Mouse (Mus musculus) hindbrain, postnatal 0 days (tissue): ENCODE measurements around the gene Nkd1. TPM values are rescaled to one million over a fixed set of nuclear protein-coding genes. Genes with fewer than 3 reads are reported as not detected.
A peak's percentile ranks its signal among the peaks of the same experiment; 100 is the strongest.

Source experiments
- ATAC-seq: fragments of 200-750 bp; cut with Nextera tagmentation; 2 replicates; pipeline ENCODE4 v1.8.0; 2017; ENCODE audit warnings: mild to moderate bottlenecking, moderate TSS enrichment, moderate library complexity
- DNase-seq: peaks from one replicate; pipeline ENCODE4 v3.0.0-alpha.2; 2015; ENCODE audit warnings: low spot score
- H3K27ac ChIP-seq: fragments of 300-500 bp; sonication (generic); 2 replicates; pipeline ENCODE4 v1.5.1; 2014; ENCODE audit warnings: mild to moderate bottlenecking
- H3K27me3 ChIP-seq: fragments of 300-500 bp; sonication (generic); 2 replicates; pipeline ENCODE4 v1.6.1; 2014; ENCODE audit warnings: low read length, mixed read lengths; ENCODE audit not compliant: insufficient read depth
- H3K36me3 ChIP-seq: fragments of 300-500 bp; sonication (generic); 2 replicates; pipeline ENCODE4 v1.6.1; 2014; ENCODE audit warnings: low read length, mixed read lengths; ENCODE audit not compliant: insufficient read depth
- H3K4me1 ChIP-seq: fragments of 300-500 bp; sonication (generic); 2 replicates; pipeline ENCODE4 v1.6.1; 2014; ENCODE audit warnings: antibody characterized with exemption, low read length, mixed read lengths; ENCODE audit not compliant: insufficient read depth
- H3K4me2 ChIP-seq: fragments of 300-500 bp; sonication (generic); 2 replicates; pipeline ENCODE4 v1.6.1; 2014; ENCODE audit warnings: low read depth, mild to moderate bottlenecking, low read length, moderate library complexity, mixed read lengths
- H3K4me3 ChIP-seq: fragments of 300-500 bp; sonication (generic); 2 replicates; pipeline ENCODE4 v1.5.1; 2014; ENCODE audit warnings: low read length
- H3K9ac ChIP-seq: fragments of 300-500 bp; sonication (generic); replicated peaks from 2 replicates; pipeline ENCODE4 v1.6.1; 2014; ENCODE audit warnings: mild to moderate bottlenecking, low read length, moderate library complexity, mixed read lengths
- H3K9me3 ChIP-seq: fragments of 300-500 bp; sonication (generic); 2 replicates; pipeline ENCODE4 v1.6.1; 2016; ENCODE audit warnings: low read length, mixed read lengths
- CTCF ChIP-seq: IDR thresholded peaks from 2 replicates; pipeline ENCODE4 v1.5.1; 2016; ENCODE audit warnings: antibody characterized with exemption, control low read depth, low read depth
- WGBS: fragments of 180-500 bp; shearing (Covaris S2); extraction: QIAGEN DNeasy Blood & Tissue Kit; methylation state at CpG from one replicate; pipeline ENCODE4 v1.1.7; 2014; 5-methylcytosine and 5-hydroxymethylcytosine counted together
- polyA plus RNA-seq: library from polyadenylated mRNA; unstranded; fragments of >200 nt; fragmentation: Nextera tagmentation; extraction: Ambion mirVana; gene quantifications from 2 replicates; pipeline ENCODE4 v1.2.1, GENCODE M21; 2015
- total RNA-seq: library from RNA; depleted of rRNA; stranded (reverse); fragments of >200 nt; gene quantifications from 2 replicates; pipeline ENCODE4 v1.2.3, GENCODE M21; 2014

The Nkd1 gene
- total and polyA plus RNA-seq, 2 experiments from 2014 or later: 51.1 to 53.9 TPM

DNA sequence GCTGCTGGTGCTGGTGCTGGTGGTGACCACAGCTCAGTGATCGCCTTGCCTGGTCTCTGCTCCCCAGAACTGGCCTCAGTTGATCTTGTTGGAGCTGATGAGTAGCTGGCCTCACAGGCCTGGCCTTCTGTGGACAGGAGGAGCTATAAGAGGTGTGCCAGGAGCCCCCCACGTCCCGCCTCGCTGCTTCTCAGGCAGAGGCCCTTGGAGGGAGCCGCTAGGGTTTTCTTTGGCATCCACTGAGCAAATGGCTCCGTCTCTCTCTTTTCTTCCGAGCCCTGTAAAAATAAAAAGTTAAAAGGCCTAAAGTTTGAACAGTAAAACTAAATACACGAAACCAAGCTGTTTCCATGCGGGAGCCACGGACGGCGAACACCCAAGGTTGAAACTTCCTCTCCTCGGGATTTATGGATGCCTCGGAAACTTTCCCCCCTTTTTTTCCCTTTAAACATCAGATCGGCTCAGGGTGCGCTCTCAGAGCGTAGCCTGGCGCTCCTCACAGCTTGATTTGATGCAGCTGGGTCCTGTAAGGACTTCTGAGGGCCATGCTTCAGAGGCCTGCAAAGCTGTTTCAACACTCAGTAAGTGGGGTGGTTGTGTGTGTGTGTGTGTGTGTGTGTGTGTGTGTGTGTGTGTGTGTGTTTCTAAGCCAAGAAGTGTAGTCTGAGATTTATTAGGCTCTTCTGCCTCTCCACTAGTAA, 25.0 kb downstream of the Nkd1 start:
- no peak overlapping the region for H3K4me2 ChIP-seq
- DNase-seq (no peak), ATAC-seq (no peak)
- no peaks in the 10 kb centered on the region for H3K4me1 ChIP-seq
- H3K27me3 ChIP-seq: no peaks in the 10 kb centered on the region
- H3K36me3 ChIP-seq: no peaks in the 10 kb centered on the region
- WGBS: 69% methylated on average over 18 of the region's 18 CpGs
- no peak overlapping the region for H3K9ac ChIP-seq
- H3K9me3 ChIP-seq: no peaks in the 10 kb centered on the region
- no peak for TF ChIP-seq CTCF
- no peak overlapping the region for H3K27ac ChIP-seq
- H3K4me3 ChIP-seq: no peak overlapping the region

DNA sequence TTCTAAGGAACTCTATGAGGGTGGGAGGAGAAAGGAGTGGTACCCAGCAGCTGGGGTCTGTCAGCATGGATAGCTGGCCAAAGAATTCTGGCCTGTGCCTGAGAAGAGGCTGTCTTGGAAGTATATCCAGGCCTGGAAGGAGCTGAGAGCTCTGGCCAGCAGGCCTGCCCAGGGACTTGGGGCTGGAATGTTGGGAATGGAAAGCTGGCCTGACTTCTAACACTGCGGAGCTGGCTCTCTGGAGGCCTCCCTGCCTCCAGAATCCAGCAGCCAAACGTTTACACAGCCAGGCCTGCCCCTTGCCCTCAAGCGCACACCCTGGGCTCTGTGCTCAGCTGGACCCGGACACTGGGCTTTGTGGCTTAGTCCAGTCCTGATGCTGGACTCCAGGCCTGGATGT, 34.5 kb downstream of the Nkd1 start:
- Histone ChIP-seq H3K4me3 (no peak overlapping the region), H3K4me1 (0 out of 2 replicates have a peak, but pooled peaks cover 6% of the 10 kb centered on the region), H3K9ac (no peak overlapping the region), H3K36me3 (no peaks in the 10 kb centered on the region), H3K27ac (no peak overlapping the region), H3K9me3 (no peaks in the 10 kb centered on the region), H3K27me3 (no peaks in the 10 kb centered on the region), H3K4me2 (no peak overlapping the region)
- WGBS: 58% methylated on average over 4 of the region's 4 CpGs
- TF ChIP-seq CTCF: no peak
- ATAC-seq: peak; percentile 46
- DNase-seq: no peak

DNA sequence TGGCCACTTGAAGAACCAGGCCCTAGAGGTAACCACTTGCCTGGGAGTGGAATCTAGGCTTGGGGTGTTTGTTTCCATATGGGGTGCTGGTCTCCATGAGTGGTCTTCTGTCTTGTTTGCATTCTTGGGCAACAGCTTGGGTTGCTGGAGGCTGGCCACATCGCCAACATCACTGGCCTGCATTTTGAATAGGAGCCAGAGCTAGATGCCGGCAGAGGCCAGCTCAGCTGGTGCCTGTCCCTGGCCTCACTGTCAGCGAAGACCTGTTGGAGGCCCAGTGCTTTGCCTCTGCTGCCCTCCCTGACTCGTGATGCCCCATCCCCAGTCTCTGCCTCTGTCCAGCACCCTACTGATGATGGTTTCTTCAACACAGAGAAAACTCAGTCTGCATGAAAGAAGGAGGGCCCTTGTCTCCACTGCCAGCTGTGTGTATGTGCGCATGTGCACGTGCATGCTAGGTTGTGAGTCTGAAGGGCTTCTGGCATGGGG, 38.9 kb downstream of the Nkd1 start:
- no peak overlapping the region for H3K4me3 ChIP-seq
- H3K9me3 ChIP-seq: no peaks in the 10 kb centered on the region
- H3K4me2 ChIP-seq: no peak overlapping the region
- H3K4me1 ChIP-seq: 0 out of 2 replicates have a peak, but pooled peaks cover 9% of the 10 kb centered on the region
- DNase-seq (peak; percentile 39), ATAC-seq (no peak)
- 62% methylated on average over 6 of the region's 6 CpGs for WGBS
- no peak overlapping the region for H3K27ac ChIP-seq
- no peak overlapping the region for H3K9ac ChIP-seq
- no peaks in the 10 kb centered on the region for H3K27me3 ChIP-seq
- no peaks in the 10 kb centered on the region for H3K36me3 ChIP-seq
- TF ChIP-seq CTCF: no peak

DNA sequence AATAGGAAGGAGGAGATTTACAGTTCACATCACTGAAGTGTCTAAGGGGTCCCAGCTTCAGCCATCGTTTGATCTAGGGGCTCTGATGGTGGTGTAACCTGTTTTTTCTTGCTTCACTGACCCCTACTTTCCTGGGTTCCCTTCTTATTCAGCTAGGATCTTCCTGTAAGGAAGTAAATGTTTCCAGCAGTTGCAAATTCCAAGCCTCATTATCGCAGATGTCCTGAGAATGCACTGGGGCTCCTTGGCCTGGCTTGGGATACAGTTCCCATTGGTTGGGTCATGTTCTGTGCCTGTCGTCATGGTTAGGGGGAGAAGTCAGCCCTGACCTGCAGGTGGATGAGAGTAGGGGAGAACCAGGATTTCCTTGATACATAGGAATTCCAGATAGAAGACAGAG, 40.2 kb downstream of the Nkd1 start:
- no peak for TF ChIP-seq CTCF
- Histone ChIP-seq H3K27ac (no peak overlapping the region), H3K36me3 (no peaks in the 10 kb centered on the region), H3K4me2 (no peak overlapping the region), H3K9me3 (no peaks in the 10 kb centered on the region), H3K4me1 (peaks cover 14% of the 10 kb centered on the region), H3K9ac (no peak overlapping the region), H3K27me3 (no peaks in the 10 kb centered on the region), H3K4me3 (no peak overlapping the region)
- DNase-seq (no peak), ATAC-seq (no peak)
- WGBS: 68% methylated on average over 3 of the region's 3 CpGs

DNA sequence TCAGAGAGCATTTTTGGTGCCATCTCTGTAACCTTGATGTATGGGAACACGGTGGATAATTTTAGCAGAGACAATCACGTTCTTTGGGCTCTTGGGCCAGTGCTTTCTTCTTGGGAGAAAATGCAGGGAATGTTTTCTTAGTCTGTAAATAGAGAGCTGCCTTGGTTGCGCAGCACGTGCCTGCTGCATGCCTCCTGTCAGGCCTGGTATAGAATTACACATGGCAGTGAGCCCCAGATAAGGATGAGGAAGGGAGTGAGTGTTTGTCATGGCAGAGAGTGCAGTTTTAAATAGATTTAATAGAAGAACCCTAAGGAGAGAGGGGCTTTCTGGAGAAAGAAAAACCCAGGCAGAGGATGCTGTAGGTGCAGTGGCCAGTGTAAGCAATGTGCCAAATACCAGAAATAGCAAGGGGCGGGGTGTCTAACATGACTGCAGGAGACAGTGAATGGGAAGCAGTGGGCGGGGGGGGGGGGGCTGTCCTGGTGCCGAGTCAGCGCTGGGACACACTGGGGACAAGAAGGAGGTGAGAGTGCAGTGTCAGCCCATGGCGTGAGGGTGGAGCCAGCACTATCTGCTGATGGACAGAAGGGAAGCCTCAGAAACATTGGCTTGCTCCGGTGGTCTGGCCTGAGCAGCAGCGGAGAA, 43.2 kb downstream of the Nkd1 start:
- no peak for DNase-seq
- H3K4me2 ChIP-seq: no peak overlapping the region
- H3K9ac ChIP-seq: no peak overlapping the region
- H3K27me3 ChIP-seq: no peaks in the 10 kb centered on the region
- no peak overlapping the region for H3K27ac ChIP-seq
- WGBS: 54% methylated on average over 10 of the region's 11 CpGs
- no peak overlapping the region for H3K4me3 ChIP-seq
- no peak for ATAC-seq
- no peak; the same call in 1 of the 2 replicates for TF ChIP-seq CTCF
- H3K36me3 ChIP-seq: no peaks in the 10 kb centered on the region
- H3K4me1 ChIP-seq: peaks cover 29% of the 10 kb centered on the region
- H3K9me3 ChIP-seq: no peaks in the 10 kb centered on the region

DNA sequence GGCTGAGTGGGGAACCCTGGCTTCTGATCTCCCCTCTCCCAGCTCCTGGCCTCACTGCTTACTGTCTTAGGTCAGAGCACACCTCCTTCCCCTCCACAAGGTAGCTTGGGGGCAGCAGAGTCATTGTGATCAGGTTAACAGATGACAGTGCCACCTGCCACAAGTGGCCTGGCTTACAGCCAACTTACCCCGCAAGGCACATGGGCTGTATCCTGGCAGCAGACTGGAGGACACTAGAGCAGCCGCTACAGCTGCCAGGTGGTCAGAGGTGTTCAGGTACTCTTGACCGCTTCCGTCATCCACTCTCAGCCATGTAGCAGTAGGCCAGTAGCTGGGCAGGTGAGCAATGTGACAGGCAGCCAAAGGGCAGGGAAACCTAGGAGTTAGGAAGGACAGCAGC, 45.0 kb downstream of the Nkd1 start:
- H3K9ac ChIP-seq: no peak overlapping the region
- no peak overlapping the region for H3K4me3 ChIP-seq
- H3K9me3 ChIP-seq: no peaks in the 10 kb centered on the region
- no peak overlapping the region for H3K27ac ChIP-seq
- H3K27me3 ChIP-seq: no peaks in the 10 kb centered on the region
- TF ChIP-seq CTCF: no peak; the same call in 1 of the 2 replicates
- peaks cover 26% of the 10 kb centered on the region for H3K4me1 ChIP-seq
- H3K36me3 ChIP-seq: no peaks in the 10 kb centered on the region
- H3K4me2 ChIP-seq: no peak overlapping the region
- ATAC-seq (peak; percentile 36), DNase-seq (peak; percentile 58)
- WGBS: 57% methylated on average over 4 of the region's 4 CpGs
